Mouse (Mus musculus) intestine, postnatal 0 days (tissue): ENCODE measurements around the gene Lamc1. TPM values are rescaled to one million over a fixed set of nuclear protein-coding genes. Genes with fewer than 3 reads are reported as not detected.

Source experiments
- ATAC-seq: fragments of 200-750 bp; cut with Nextera tagmentation; 2 replicates; pipeline ENCODE4 v1.8.0; 2017; ENCODE audit warnings: mild to moderate bottlenecking, moderate TSS enrichment, moderate library complexity
- H3K27ac ChIP-seq: fragments of 300-500 bp; sonication (generic); 2 replicates; pipeline ENCODE4 v1.5.1; 2014; ENCODE audit warnings: mild to moderate bottlenecking, low read depth, low read length, moderate library complexity
- H3K27me3 ChIP-seq: fragments of 300-500 bp; sonication (generic); replicated peaks from 2 replicates; pipeline ENCODE4 v1.6.1; 2014; ENCODE audit warnings: low read length, mixed read lengths; ENCODE audit not compliant: control insufficient read depth, insufficient read depth
- H3K36me3 ChIP-seq: fragments of 300-500 bp; sonication (generic); 2 replicates; pipeline ENCODE4 v1.6.1; 2014; ENCODE audit warnings: mild to moderate bottlenecking, moderate library complexity; ENCODE audit not compliant: control insufficient read depth, insufficient read depth
- H3K4me1 ChIP-seq: fragments of 300-500 bp; sonication (generic); replicated peaks from 2 replicates; pipeline ENCODE4 v1.6.1; 2014; ENCODE audit warnings: antibody characterized with exemption, low read length, mixed read lengths; ENCODE audit not compliant: control insufficient read depth, insufficient read depth
- H3K4me2 ChIP-seq: fragments of 300-500 bp; sonication (generic); replicated peaks from 2 replicates; pipeline ENCODE4 v1.6.1; 2014; ENCODE audit warnings: low read depth, mild to moderate bottlenecking, moderate library complexity
- H3K4me3 ChIP-seq: fragments of 300-500 bp; sonication (generic); 2 replicates; pipeline ENCODE4 v1.5.1; 2014; ENCODE audit warnings: low read depth, low read length
- H3K9ac ChIP-seq: fragments of 300-500 bp; sonication (generic); 2 replicates; pipeline ENCODE4 v1.6.1; 2014; ENCODE audit warnings: mild to moderate bottlenecking, low read depth, low read length
- H3K9me3 ChIP-seq: fragments of 300-500 bp; sonication (generic); 2 replicates; pipeline ENCODE4 v1.6.1; 2016; ENCODE audit warnings: mixed run types; ENCODE audit not compliant: control insufficient read depth
- CTCF ChIP-seq: sonication (generic); IDR thresholded peaks from 2 replicates; pipeline ENCODE4 v1.5.1; 2016; ENCODE audit warnings: low read depth, mild to moderate bottlenecking, control low read depth, antibody characterized with exemption, moderate library complexity
- WGBS: fragments of 180-500 bp; shearing (Covaris S2); extraction: QIAGEN DNeasy Blood & Tissue Kit; methylation state at CpG from one replicate; pipeline ENCODE4 v1.1.7; 2014; 5-methylcytosine and 5-hydroxymethylcytosine counted together
- polyA plus RNA-seq: library from polyadenylated mRNA; unstranded; fragments of >200 nt; fragmentation: Nextera tagmentation; extraction: Ambion mirVana; gene quantifications from 2 replicates; pipeline ENCODE4 v1.2.1, GENCODE M21; 2015

The Lamc1 gene
- polyA plus RNA-seq, 1 experiment from 2014 or later, result 39.2 TPM

GRCm38 (mm10) chr1:153266891-153267290 is 65.7 kb downstream of the Lamc1 start:
- Histone ChIP-seq H3K27me3 (no peaks in the 10 kb centered on the region), H3K27ac (no peak overlapping the region), H3K4me2 (no peak overlapping the region), H3K36me3 (no peaks in the 10 kb centered on the region; the same call in 1 of the 2 replicates), H3K9ac (no peak overlapping the region; the same call in 1 of the 2 replicates), H3K4me3 (no peak overlapping the region), H3K4me1 (peaks cover 8% of the 10 kb centered on the region; the same call in 1 of the 2 replicates), H3K9me3 (no peaks in the 10 kb centered on the region)
- WGBS, result 56% methylated on average over 5 of the region's 5 CpGs
- ATAC-seq, result no peak
- no peak for TF ChIP-seq CTCF

GRCm38 (mm10) chr1:153265579-153265978 is 67.0 kb downstream of the Lamc1 start:
- ATAC-seq, result 0 out of 2 replicates have a peak, but pooled peaks have one; percentile 35
- 53% methylated on average over 7 of the region's 7 CpGs for WGBS
- Histone ChIP-seq H3K27me3 (no peaks in the 10 kb centered on the region), H3K27ac (peak overlapping the region; percentile 57; the same call in 1 of the 2 replicates), H3K9me3 (no peaks in the 10 kb centered on the region), H3K4me3 (no peak overlapping the region), H3K36me3 (no peaks in the 10 kb centered on the region; the same call in 1 of the 2 replicates), H3K9ac (no peak overlapping the region), H3K4me1 (peaks cover 8% of the 10 kb centered on the region; the same call in 1 of the 2 replicates), H3K4me2 (no peak overlapping the region)
- TF ChIP-seq CTCF, result no peak

GRCm38 (mm10) chr1:153265066-153265465 is 67.5 kb downstream of the Lamc1 start:
- no peak overlapping the region for H3K4me2 ChIP-seq

GRCm38 (mm10) chr1:153259752-153260300 is 72.8 kb downstream of the Lamc1 start:
- H3K27me3 ChIP-seq, result no peaks in the 10 kb centered on the region
- no peak for TF ChIP-seq CTCF
- 75% methylated on average over 5 of the region's 5 CpGs for WGBS
- H3K4me2 ChIP-seq, result no peak overlapping the region
- H3K36me3 ChIP-seq, result peaks cover 8% of the 10 kb centered on the region
- ATAC-seq, result no peak
- H3K4me3 ChIP-seq, result no peak overlapping the region
- no peak overlapping the region for H3K9ac ChIP-seq
- no peaks in the 10 kb centered on the region for H3K9me3 ChIP-seq
- 0 out of 2 replicates have a peak, but pooled peaks cover 7% of the 10 kb centered on the region for H3K4me1 ChIP-seq
- H3K27ac ChIP-seq, result no peak overlapping the region

More at GRCm38 (mm10) chr1:153265066-153265465, 67.5 kb downstream of the Lamc1 start:
- TF ChIP-seq CTCF, result no peak
- Histone ChIP-seq H3K9me3 (no peaks in the 10 kb centered on the region), H3K4me3 (no peak overlapping the region), H3K27me3 (no peaks in the 10 kb centered on the region), H3K27ac (peak overlapping the region; percentile 57), H3K4me1 (peaks cover 8% of the 10 kb centered on the region; the same call in 1 of the 2 replicates), H3K36me3 (no peaks in the 10 kb centered on the region; the same call in 1 of the 2 replicates), H3K9ac (no peak overlapping the region)
- no peak for ATAC-seq
- WGBS, result 33% methylated on average over 7 of the region's 7 CpGs

- H3K36me3 ChIP-seq, result peaks cover 29% of the 10 kb centered on the region
- no peak overlapping the region for H3K4me2 ChIP-seq
- ATAC-seq, result no peak
These were observed 79.9 kb downstream of the Lamc1 start for GRCm38 (mm10) chr1:153252540-153253210.

GRCm38 (mm10) chr1:153251590-153252206 is 80.9 kb downstream of the Lamc1 start:
- no peak overlapping the region for H3K9ac ChIP-seq
- no peaks in the 10 kb centered on the region for H3K9me3 ChIP-seq
- H3K36me3 ChIP-seq, result peaks cover 38% of the 10 kb centered on the region
- WGBS, result 42% methylated on average over 12 of the region's 12 CpGs
- H3K4me2 ChIP-seq, result peak overlapping the region; percentile 51
- no peaks in the 10 kb centered on the region for H3K27me3 ChIP-seq
- peak overlapping the region; percentile 81 for H3K27ac ChIP-seq
- peaks cover 5% of the 10 kb centered on the region; the same call in 1 of the 2 replicates for H3K4me1 ChIP-seq
- TF ChIP-seq CTCF, result no peak
- H3K4me3 ChIP-seq, result no peak overlapping the region
- peak; percentile 69 for ATAC-seq

More at GRCm38 (mm10) chr1:153252540-153253210, 79.9 kb downstream of the Lamc1 start:
- WGBS, result 47% methylated on average over 4 of the region's 4 CpGs
- Histone ChIP-seq H3K9ac (no peak overlapping the region), H3K4me1 (peaks cover 7% of the 10 kb centered on the region; the same call in 1 of the 2 replicates), H3K4me3 (no peak overlapping the region), H3K9me3 (no peaks in the 10 kb centered on the region), H3K27me3 (no peaks in the 10 kb centered on the region), H3K27ac (peak overlapping the region; percentile 35; the same call in 1 of the 2 replicates)
- no peak for TF ChIP-seq CTCF
